Mouse (Mus musculus) stomach, postnatal 0 days (tissue): ENCODE results near the gene Spcs3.

Experiments used
- CTCF ChIP-seq: IDR thresholded peaks from 2 replicates; pipeline ENCODE4 v1.5.1; 2016; ENCODE audit warnings: antibody characterized with exemption, low read depth, mild to moderate bottlenecking, moderate library complexity
- EP300 ChIP-seq: optimal IDR thresholded peaks from 2 replicates; pipeline ENCODE3; 2016; ENCODE audit warnings: antibody characterized with exemption

GRCm38 (mm10) chr8:54565603-54566260 is 35.9 kb upstream of the Spcs3 start:
- TF ChIP-seq CTCF (no peak), EP300 (no peak)
